Mouse (Mus musculus): ENCODE measurements around the gene Lamtor1.
"Not testable (repeated sequence)": the region's sequence is repeated elsewhere in the genome, so short reads cannot be mapped to it uniquely, and the experiment has no call there.

The Lamtor1 gene

DNA sequence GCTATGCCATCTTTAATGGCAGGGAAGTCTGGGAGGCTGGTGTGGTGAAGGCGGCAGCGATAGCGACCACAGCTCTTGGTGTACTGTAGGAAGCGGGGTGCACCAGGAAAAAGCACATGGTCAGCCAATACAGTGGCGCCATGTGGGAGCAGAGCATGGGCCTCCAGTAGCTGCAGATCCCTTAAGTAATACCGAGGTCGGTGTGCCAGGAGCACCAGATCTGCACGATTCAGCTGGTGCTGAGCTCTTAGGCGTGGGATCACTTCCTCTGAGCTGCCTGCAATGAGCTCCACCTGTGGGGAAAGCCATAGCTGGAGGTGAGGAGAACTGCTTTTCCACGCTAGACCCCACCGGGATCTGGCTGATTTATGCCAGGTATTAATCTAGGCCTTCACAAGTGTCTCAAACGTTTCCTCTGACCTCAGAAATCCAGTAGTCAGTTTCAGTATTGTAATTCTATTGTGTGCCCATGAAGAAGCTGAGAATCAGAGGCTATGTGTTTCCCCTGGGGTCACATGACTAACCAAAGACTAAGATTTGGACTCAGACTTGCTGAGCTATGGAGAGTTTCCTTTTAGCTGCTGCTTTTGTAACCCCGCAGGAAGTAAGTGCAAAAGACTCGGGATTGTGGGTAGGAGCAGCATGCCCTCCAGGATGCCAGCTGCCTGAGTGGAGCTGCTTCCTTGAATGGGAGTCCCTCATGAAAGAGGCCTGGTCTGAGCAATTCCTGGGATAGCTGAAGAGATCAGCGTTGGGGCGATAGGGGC lies 5.2 kb upstream of the Lamtor1 start:
- DNase-seq (ENCODE audit: low spot score in 2 of 2), result no peak

DNA sequence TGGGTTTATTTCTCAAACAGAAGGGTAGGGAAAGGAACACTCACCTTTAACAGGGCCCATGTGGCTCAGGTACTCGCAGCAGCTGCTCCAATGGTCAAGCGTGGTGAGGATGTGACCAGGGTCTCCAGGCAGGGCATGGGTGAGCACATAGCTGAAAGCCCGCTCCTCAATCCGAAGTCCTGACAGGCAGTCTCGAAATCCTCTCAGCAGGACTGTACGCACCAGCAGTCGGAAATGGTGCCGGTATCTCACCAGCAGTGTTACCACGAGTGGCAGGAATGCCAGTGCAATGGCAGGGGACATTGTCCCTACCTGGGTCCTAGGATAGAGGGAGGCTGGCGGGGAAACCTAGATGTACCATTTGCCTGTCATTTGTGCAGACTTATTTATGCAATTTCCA lies 3.7 kb upstream of the Lamtor1 start:
- no peak for DNase-seq (ENCODE audit: low spot score in 2 of 2)

DNA sequence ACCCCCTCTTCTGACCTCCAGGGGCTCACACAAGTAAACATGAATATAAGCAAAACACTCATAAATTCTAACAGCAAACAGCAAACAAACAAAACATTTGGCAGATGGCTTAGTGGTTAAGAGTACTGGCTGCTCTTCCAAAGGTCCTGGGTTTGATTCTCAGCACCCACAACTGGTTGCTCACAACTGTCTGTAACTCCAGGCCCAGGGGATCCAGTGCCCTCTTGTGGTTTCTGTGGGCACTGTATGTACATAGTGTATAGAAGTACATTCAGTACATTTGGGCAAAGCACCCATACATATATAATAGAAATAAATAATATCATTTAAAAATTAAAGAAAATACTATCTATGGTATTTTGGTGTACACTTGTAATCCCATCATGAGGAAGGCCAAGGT lies 2.9 kb upstream of the Lamtor1 start:
- DNase-seq (ENCODE audit: low spot score in 2 of 2), result no peak

DNA sequence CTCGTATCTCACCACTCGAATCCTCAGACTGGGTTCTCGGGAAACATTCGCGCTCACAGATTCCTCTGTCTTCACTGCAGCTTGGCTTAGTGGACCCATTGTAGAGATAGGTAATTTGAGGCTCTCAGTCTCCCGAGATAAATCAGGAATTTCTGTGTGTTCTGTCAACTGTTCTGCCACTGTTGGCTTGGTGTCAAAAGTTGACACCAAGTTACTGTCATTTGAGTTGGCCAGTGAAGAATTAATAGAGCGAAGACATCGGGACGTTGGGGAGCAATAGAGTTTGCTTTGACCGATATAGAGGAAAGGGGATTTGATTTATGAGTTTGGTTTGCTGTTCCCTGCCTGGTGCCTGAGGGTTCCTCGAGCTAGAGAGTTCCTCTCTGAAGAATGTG lies 580 bp downstream of the Lamtor1 start, which contains the start of gene Tomt:
Tomt (minus strand) TSS at position 73 of the 395 bp plus-strand sequence.
- no peak for DNase-seq (ENCODE audit: low spot score in 2 of 2)

DNA sequence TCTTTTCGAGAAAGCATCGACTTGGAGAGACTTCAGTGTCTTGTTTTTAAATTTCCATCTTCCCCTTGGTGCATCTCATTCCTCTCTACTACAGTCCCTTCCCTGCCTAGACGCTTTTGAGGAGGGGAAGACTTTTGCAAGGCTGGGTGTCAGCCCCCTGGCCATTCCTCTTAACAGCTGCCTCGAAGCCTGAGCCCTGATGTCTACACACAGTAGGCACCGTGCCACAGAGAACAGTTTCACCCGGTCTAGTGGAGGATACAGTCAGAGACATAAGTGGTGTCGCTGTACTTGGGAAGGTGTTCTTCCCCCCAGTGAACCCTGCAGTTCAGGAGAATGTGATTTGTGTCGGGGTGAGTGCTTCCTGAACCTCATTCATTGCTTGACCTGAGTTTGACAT lies 992 bp downstream of the Lamtor1 start:
- DNase-seq (ENCODE audit: low spot score in 2 of 2), result no peak

DNA sequence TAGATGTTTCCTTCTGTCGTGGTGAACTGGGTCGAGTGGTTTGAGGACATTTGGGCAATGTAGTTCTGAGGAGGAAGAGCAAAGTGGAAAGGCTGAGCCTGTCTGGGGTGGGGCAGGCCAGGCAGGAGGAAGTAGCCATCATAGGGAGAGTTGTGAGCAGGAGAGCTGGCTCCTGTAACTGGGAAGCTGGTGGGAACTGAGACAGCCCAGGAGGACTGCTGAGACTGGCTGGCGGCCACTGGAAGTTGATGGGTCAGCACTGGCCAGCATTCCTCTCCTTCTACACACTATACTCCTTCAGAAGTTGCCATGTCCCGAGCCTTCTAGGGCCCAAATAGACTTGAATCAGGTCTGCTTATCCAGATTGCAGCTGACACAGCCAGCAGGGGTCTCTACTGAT lies 2.7 kb downstream of the Lamtor1 start:
- no peak for DNase-seq (ENCODE audit: low spot score in 2 of 2)

DNA sequence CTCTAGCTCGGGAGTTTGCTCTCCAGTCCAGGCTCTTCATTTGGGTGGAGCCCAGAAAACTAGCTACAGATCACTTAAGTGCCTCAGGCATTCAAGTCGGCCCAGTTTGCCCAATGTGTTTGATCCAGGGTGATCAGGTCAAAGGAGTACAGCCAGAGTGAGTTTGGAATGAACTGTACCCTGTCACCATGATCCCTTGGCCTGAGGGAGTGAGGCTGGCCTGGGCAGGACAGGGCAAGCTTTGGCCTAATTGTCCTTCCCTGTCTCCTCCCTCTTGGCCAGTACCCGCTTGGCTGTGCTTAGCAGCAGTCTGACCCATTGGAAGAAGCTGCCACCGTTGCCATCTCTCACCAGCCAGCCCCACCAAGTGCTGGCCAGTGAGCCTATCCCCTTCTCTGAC lies 4.4 kb downstream of the Lamtor1 start:
- no peak for DNase-seq (ENCODE audit: low spot score in 2 of 2)

DNA sequence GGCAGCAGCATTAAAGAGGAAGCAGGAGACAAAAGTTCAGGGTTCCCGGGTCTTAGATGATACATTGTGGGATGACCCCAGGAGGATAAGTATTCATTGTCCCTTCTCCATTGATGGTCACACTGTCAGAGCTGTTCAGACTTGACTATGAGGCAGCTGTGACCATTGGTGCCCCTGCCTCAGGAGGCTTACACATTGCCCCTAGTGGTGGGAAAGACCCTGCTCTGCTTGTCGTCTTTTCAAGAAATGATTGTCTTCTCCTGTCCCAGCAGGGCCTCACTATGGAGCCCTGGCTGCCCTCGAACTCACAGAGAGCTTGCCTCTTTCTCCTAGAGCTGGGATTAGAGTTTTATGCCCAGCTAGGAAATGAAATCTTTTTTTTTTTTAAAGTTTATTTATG lies 6.3 kb downstream of the Lamtor1 start:
- no peak for DNase-seq (ENCODE audit: low spot score in 2 of 2)

DNA sequence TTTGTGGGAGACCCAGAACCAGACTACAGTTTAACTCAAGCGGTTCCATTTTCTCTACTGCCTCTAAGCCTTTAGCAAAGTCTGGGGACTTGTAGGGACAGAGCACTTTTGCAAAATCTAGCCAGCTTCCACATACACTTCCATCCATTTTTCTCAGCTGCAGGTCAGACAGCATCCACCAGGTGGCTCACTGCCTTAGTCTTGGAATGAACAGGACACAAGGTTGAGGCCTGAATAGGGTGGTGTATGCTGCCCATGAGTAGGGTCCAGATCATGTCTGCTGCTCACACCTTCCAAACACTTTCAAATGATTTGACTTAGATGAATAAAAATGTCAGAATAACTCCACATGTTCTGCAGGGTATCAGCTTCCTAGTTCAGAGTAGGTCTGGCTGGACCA lies 12.4 kb downstream of the Lamtor1 start:
- DNase-seq (ENCODE audit: low spot score in 2 of 2), result peak in 1 of 2 experiments; percentile 66

DNA sequence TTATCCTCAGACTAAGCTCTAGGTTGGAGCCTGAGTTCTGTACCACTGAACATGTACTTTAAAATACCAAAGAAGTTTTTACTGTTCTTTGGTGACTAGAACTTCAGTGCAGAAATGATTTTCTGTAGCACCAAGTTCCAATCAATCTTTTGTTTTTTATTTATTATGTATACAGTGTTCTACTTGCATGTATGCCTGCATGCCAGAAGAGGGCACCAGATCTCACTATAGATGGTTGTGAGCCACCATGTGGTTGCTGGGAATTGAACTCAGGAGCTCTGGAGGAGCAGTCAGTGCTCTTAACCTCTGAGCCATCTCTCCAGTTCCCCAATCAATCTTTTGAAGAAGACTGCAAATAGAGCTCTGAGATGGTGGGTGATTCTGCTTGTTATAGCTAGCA lies 20.2 kb downstream of the Lamtor1 start:
- not testable (repeated sequence) for DNase-seq (ENCODE audit: low spot score in 2 of 2)

DNA sequence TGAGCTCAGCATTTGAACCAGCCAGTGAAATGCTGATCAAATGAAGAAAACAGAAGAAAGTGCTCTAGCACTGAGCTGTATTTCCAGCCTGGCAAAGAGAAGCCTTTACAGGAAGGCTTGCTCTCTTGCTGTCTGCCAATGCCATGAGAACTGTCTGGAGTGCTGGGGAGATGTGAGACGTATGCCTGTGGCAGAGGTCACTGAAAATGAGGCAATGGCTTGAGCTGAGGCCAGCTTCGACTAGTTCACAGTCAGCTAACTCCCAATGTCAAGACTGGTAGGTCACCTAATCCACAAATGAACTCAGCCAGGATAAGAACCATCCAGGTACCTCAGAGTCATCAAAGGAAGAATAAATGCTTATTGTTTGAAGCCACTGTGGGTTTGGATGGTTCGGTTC lies 22.4 kb downstream of the Lamtor1 start:
- DNase-seq (ENCODE audit: low spot score in 2 of 2), result no peak

DNA sequence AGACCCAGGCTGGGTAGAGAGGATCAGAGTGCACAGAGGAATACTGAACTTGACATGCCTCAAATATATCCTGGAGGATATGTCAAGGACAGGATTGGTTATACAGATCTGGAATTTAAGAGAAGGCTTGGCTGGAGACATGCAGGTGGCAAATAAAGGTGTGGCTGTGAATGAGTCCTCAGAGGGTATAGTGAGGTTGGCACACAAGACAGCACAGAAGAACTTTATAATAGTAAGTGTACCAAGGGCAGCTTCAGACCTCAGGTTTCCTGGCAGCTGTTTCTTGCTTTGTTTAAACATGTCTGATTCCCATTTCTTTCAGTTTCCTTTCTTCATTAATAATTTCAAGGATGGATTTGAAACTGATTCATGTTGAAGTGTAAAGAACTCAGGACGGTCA lies 26.8 kb downstream of the Lamtor1 start:
- DNase-seq (ENCODE audit: low spot score in 2 of 2), result no peak

DNA sequence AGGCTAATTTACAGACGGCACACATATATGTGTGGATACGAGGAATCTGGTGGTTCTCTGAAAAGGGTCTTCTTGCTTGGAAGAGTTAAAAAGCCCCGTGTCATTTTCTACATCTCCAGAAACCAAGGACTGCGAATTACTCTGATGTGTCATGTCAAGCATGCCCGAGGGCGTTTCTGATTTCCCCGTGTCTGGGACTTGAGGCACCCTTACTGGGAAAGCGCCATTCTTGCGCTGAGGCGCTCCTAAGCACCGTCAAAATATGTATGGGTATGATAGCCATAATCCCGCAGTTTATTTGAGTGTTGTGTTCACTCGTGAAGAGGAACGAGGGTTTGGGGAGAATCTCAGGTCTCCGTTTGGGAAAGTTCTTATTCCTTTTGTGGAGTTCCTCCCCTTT lies 27.6 kb downstream of the Lamtor1 start:
- DNase-seq (ENCODE audit: low spot score in 2 of 2), result peak in 1 of 2 experiments; percentile 37

DNA sequence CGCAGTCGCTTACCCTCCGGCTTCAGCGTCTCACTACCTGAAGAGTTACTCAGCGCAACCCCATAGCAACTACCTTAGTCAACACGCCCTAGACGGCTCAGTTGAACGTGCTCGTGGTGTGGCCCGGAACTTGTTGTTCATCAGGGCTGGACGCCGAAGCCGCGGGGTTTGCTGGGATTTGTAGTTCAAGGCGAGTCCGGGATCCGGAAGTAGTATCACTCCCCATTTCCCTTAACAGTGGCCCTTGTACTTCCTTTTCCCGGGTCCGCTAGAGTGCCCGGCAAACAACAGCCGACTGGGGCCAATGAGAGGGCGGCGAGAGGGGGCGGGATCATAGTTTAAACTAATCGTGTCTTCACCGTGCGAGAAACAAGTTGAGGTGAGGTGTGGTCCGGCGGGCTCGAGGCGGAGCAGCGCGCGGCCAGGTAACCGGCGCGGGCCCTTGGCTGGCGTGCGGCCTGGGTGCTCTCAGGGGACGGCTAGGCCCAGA lies 28.1 kb downstream of the Lamtor1 start, which contains the start of the genes Lrrc51 and Numa1:
Lrrc51 (minus strand) TSS at position 145 of the 490 bp plus-strand sequence.
Numa1 (plus strand) TSS at position 361 of the 490 bp plus-strand sequence.
- DNase-seq (ENCODE audit: low spot score in 2 of 2), result peak; percentile 97 to 98

DNA sequence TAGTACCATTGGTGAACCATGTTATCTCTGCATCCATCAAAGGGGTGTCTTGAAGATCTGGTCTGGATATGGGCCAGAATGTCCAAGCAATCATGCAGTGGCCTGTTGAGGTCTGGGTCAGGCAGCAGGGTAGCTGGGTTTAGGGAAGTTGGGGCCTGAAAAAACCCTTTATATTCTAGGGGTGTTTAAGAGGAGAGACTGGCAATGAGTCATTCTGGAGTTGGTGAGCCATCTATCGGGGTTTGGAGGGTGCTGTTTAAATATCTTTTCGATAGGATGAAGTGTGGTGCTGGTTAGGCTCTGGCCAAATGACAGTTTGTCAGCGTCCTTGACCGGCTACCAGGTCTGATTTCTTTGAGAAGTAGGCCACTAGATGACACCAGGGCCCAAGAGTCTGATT lies 30.3 kb downstream of the Lamtor1 start:
- DNase-seq (ENCODE audit: low spot score in 2 of 2), result no peak

DNA sequence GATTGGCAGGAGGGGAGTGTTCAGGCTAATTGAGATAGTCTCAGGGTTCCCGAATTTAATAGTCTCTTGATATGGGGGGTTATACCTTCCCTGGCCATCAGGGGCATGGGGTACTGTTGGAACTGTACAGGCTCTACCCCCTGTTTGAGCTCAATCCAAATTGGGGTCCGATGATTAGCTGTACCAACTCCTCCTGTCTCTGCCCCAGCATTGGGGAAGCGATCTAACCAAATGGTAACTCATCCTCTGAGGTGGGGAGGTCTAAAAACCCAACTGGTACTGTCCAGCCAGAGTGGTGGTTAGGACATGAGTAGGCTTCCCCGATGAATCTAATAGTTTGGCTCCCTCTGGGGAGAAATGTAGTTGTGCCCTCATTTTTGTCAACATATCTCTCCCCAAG lies 31.3 kb downstream of the Lamtor1 start:
- no peak for DNase-seq (ENCODE audit: low spot score in 2 of 2)

DNA sequence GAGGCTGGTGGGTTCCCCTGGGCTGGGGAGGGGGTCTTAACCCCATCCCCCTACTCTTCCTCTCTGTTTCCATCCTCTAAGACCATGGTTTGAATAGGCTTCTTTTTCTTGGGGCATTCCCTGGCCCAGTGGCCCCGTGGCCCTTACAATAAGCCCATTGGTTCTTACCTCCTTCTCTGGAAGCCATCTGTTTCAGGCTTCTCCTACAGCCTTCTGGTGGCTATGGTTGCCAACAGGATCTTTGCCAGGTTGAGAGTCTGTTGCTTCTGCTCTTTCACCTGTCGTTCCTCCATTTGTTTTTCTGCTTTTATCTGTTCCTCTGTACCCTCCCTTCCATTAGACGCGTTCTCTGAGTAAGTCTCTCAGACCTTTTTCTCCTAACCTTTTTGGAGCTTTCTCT lies 31.9 kb downstream of the Lamtor1 start:
- no peak for DNase-seq (ENCODE audit: low spot score in 2 of 2)

DNA sequence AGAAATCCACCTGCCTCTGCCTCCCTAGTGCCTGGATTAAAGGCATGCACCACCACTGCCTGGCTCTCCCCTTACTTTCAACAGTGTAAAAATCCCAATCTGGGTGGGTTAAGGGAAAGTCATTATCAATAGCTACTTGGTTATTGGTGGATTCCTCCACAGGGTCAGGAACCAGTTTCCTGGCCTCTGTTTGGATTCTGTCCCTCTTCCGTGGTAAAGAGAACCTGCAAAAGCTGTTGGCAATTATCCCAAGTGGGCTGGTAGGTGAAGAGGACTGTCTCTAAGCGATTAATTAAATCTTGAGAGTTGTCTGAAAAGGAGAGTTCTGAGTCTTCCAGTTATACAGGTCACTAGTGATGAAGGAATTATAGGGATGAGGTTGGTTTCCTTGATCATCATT lies 32.6 kb downstream of the Lamtor1 start:
- no peak for DNase-seq (ENCODE audit: low spot score in 2 of 2)

DNA sequence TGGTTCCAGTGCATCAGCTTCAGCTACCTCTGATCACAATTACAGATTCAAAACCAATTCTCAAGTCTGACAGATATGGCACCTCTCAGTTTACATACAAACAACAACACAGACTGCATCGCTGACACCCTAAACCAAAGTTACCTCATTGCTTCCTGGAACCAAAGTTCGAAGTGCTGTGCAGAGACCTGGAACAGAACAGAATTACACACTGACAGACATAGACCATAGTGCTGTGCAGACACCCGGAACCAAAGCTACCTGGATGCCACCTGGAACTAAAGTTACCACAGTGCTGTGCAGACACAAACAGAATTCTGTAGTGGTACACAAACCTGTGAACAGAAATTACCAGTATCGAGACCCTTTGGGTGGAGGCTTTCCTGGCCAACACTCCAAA lies 34.1 kb downstream of the Lamtor1 start:
- no peak for DNase-seq (ENCODE audit: low spot score in 2 of 2)

DNA sequence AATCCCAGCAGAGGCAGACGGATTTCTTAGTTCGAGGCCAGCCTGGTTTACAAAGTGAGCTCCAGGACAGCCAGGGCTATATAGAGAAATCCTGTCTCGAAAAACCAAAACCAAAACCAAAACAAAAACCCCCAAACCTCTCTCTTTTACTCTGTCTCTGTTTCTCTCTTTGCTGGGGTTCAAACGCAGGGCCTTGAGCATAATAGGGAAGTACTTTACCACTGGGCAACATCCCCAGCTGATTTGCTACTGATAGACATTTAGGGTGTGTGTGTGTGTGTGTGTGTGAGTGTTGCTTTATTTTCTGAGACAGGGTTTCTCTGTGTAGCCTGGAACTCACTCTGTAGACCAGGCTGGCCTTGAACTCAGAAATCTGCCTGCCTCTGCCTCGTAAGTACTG lies 43.3 kb downstream of the Lamtor1 start:
- DNase-seq (ENCODE audit: low spot score in 2 of 2), result not testable (repeated sequence)

DNA sequence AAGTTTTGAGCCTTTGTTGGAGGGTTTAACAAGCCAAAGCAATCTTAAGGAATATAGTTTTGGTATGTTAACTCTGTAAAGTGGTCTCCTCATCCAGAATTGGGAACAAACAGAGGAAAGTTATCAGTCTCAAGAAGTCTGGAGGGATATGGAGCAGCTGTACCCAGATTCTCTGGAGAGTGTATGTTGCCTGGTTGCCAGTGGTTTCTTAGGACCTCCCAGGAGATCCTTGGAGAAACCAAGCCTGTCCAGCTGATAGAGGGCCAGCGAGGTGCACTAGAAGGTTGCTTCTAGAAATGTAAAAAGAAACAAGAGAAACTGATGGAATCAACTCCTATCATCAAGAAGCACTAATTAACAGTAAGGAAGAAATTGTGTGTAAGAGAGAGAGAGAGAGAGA lies 45.9 kb downstream of the Lamtor1 start:
- DNase-seq (ENCODE audit: low spot score in 2 of 2), result no peak

DNA sequence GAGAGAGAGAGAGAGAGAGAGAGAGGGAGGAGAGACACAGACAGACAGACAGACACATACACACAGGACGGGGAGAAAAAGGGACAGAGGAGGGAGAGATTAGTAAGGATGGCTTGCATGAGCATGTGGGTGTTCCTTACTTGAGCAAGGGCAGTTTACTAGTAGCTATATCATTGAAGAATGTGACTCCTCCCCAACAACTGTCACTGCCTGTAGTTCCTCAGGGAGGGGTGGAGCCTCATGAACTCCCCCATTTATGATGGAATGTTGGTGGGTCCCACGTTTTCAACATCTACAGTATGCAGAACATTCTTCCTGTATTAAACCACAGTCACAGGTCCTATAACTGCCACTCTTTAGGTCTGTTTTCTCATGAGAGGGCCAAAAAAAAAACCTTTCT lies 46.4 kb downstream of the Lamtor1 start:
- no peak for DNase-seq (ENCODE audit: low spot score in 2 of 2)

DNA sequence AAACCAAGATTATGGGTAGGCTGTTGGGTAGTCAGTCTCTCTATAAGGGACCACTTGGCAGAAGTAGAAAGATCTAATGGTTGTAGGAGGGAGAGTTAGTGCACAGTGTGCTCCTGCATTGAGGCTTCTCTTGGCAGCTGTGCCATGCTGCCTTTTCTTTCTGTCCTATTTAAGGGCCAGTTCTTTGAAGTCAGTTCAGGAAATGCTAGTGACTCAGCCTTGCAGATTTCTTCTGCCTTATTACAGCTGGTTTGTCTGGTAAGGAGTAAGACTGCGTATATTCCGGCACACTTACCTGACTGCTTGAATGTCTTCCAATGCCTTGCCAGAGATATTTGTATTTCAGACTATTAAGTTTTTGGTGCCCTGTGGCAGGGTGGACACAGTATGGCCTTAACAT lies 48.5 kb downstream of the Lamtor1 start:
- no peak for DNase-seq (ENCODE audit: low spot score in 2 of 2)

DNA sequence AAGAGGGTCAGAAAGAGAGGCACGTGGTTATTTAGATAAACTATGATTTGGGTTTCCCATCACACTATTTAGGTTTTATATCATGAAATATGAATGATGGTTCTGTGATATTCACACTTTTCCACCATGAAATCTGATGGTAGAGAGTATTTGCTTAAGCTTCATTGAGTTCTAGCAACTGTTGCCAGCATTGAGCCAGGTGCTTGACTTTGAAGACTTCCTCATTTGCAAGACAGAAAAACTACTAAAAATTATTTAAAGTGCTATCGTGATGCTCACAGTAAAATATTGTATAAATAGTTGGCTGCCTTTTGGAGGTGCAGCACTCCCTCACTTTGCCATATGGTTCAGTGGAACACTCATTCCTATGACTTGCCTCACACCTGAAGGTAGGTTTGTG lies 49.6 kb downstream of the Lamtor1 start:
- no peak for DNase-seq (ENCODE audit: low spot score in 2 of 2)

All from right cerebral cortex, postnatal 10 days (tissue).